Mouse (Mus musculus) E14TG2a.4 (cell line): ENCODE data around the gene Slc9a9.

Experiments
- CTCF ChIP-seq: conservative IDR thresholded peaks from 2 replicates; pipeline ENCODE4 v1.5.1; 2014; ENCODE audit warnings: low read length
- NANOG ChIP-seq: IDR thresholded peaks from 2 replicates; pipeline ENCODE4 v1.6.1; 2014; ENCODE audit warnings: borderline replicate concordance, low read length, mixed read lengths

GRCm38 (mm10) chr9:95151746-95152145, 482.0 kb downstream of the Slc9a9 start:
- TF ChIP-seq CTCF: no peak
- no peak for TF ChIP-seq NANOG
